Comparison of ENCODE assay signal across 8 mouse cellular contexts in genomic region chr8:84357631-84358371, GRCm38 (mm10). TPM values are rescaled to one million over a fixed set of nuclear protein-coding genes. Genes with fewer than 3 reads are reported as not detected.
DNase-seq lines count a peak whose midpoint lies in the region; ATAC-seq and TF ChIP-seq lines count a peak whose summit lies in the region.

No protein-coding gene starts in this region.

- ATAC-seq in forebrain, embryonic 11.5 days (replicated peaks; ENCODE audit: low FRiP score), result peak; percentile 69; the same call in 1 of the 2 replicates
- peak; percentile 75 for ATAC-seq in heart, postnatal 0 days (ENCODE audit: insufficient read depth, low read depth)
- ATAC-seq in liver, embryonic 13.5 days (ENCODE audit: low read depth), result no peak
- peak; percentile 72 for ATAC-seq in neural tube, embryonic 12.5 days (ENCODE audit: low FRiP score, low read depth)
- peak; percentile 86 for ATAC-seq in stomach, embryonic 16.5 days (ENCODE audit: insufficient read depth, low FRiP score)

- TF ChIP-seq CTCF in E14TG2a.4 (conservative IDR thresholded peaks at IDR 0.05; ENCODE audit: low read length), result peak; percentile 82
- peak; percentile 91 for TF ChIP-seq CTCF in heart, postnatal 0 days (IDR thresholded peaks at IDR 0.05; ENCODE audit: low read depth)

- no peaks in the 10 kb centered on the region for H3K36me3 ChIP-seq in E14TG2a.4 (ENCODE audit: insufficient read depth, low read length)
- no peaks in the 10 kb centered on the region for H3K36me3 ChIP-seq in forebrain, embryonic 11.5 days (ENCODE audit: control insufficient read depth, insufficient read depth, low read length)
- no peaks in the 10 kb centered on the region for H3K36me3 ChIP-seq in heart, postnatal 0 days (replicated peaks; ENCODE audit: control insufficient read depth, insufficient read depth, low read length)
- H3K36me3 ChIP-seq in liver, embryonic 13.5 days, result no peaks in the 10 kb centered on the region
- H3K36me3 ChIP-seq in neural tube, embryonic 12.5 days, result no peaks in the 10 kb centered on the region
- no peaks in the 10 kb centered on the region for H3K36me3 ChIP-seq in stomach, embryonic 16.5 days (ENCODE audit: control insufficient read depth, insufficient read depth, low read length)

- no peak overlapping the region for H3K4me2 ChIP-seq in forebrain, embryonic 11.5 days (ENCODE audit: low read depth, low read length, severe bottlenecking)
- no peak overlapping the region for H3K4me2 ChIP-seq in heart, postnatal 0 days (ENCODE audit: low read depth, low read length)
- no peak overlapping the region for H3K4me2 ChIP-seq in liver, embryonic 13.5 days
- no peak overlapping the region for H3K4me2 ChIP-seq in neural tube, embryonic 12.5 days (replicated peaks)
- H3K4me2 ChIP-seq in stomach, embryonic 16.5 days (ENCODE audit: low read depth, low read length), result peak overlapping the region; percentile 31

- no peaks in the 10 kb centered on the region for H3K27me3 ChIP-seq in E14TG2a.4 (ENCODE audit: insufficient read depth, low read length)
- H3K27me3 ChIP-seq in forebrain, embryonic 11.5 days (ENCODE audit: control insufficient read depth, insufficient read depth, low read length), result no peaks in the 10 kb centered on the region; the same call in 1 of the 2 replicates
- H3K27me3 ChIP-seq in heart, postnatal 0 days (ENCODE audit: control insufficient read depth, insufficient read depth, low read length), result peaks cover 6% of the 10 kb centered on the region; the same call in 1 of the 2 replicates
- H3K27me3 ChIP-seq in liver, embryonic 13.5 days, result peaks cover 6% of the 10 kb centered on the region; the same call in 1 of the 2 replicates
- 0 out of 2 replicates have a peak, but pooled peaks cover 1% of the 10 kb centered on the region for H3K27me3 ChIP-seq in neural tube, embryonic 12.5 days (replicated peaks)
- H3K27me3 ChIP-seq in stomach, embryonic 16.5 days (ENCODE audit: control insufficient read depth, insufficient read depth, low read length), result no peaks in the 10 kb centered on the region

- peak overlapping the region; percentile 72 for H3K4me3 ChIP-seq in E14TG2a.4 (replicated peaks; ENCODE audit: low read length)
- H3K4me3 ChIP-seq in forebrain, embryonic 11.5 days (ENCODE audit: low read depth, low read length), result no peak overlapping the region
- no peak overlapping the region for H3K4me3 ChIP-seq in heart, postnatal 0 days (ENCODE audit: low read depth, low read length)
- H3K4me3 ChIP-seq in liver, embryonic 13.5 days (replicated peaks), result no peak overlapping the region
- no peak overlapping the region for H3K4me3 ChIP-seq in neural tube, embryonic 12.5 days
- H3K4me3 ChIP-seq in stomach, embryonic 16.5 days (replicated peaks; ENCODE audit: low read length), result no peak overlapping the region

- no peak for TF ChIP-seq EP300 in heart, postnatal 0 days (IDR thresholded peaks at IDR 0.05; ENCODE audit: low read depth)

- H3K4me1 ChIP-seq in E14TG2a.4 (replicated peaks; ENCODE audit: low read depth, low read length), result peaks cover 56% of the 10 kb centered on the region
- H3K4me1 ChIP-seq in forebrain, embryonic 11.5 days (replicated peaks; ENCODE audit: control insufficient read depth, insufficient read depth, low read length), result no peaks in the 10 kb centered on the region
- H3K4me1 ChIP-seq in heart, postnatal 0 days (ENCODE audit: control insufficient read depth, insufficient read depth), result no peaks in the 10 kb centered on the region
- H3K4me1 ChIP-seq in liver, embryonic 13.5 days (replicated peaks), result no peaks in the 10 kb centered on the region
- no peaks in the 10 kb centered on the region for H3K4me1 ChIP-seq in neural tube, embryonic 12.5 days
- H3K4me1 ChIP-seq in stomach, embryonic 16.5 days (ENCODE audit: control insufficient read depth, insufficient read depth, low read length), result peaks cover 5% of the 10 kb centered on the region; the same call in 1 of the 2 replicates

- H3K9me3 ChIP-seq in E14TG2a.4 (ENCODE audit: low read length), result no peaks in the 10 kb centered on the region
- H3K9me3 ChIP-seq in forebrain, embryonic 11.5 days (ENCODE audit: control insufficient read depth, low read length), result no peaks in the 10 kb centered on the region
- no peaks in the 10 kb centered on the region for H3K9me3 ChIP-seq in heart, postnatal 0 days (replicated peaks; ENCODE audit: control insufficient read depth, low read length)
- H3K9me3 ChIP-seq in liver, embryonic 13.5 days (replicated peaks), result no peaks in the 10 kb centered on the region
- H3K9me3 ChIP-seq in neural tube, embryonic 12.5 days, result no peaks in the 10 kb centered on the region
- H3K9me3 ChIP-seq in stomach, embryonic 16.5 days (replicated peaks; ENCODE audit: control insufficient read depth, low read length), result no peaks in the 10 kb centered on the region

- peak overlapping the region; percentile 23; the same call in 1 of the 2 replicates for H3K9ac ChIP-seq in forebrain, embryonic 11.5 days (ENCODE audit: low read length)
- H3K9ac ChIP-seq in heart, postnatal 0 days (replicated peaks; ENCODE audit: low read depth, low read length), result no peak overlapping the region
- no peak overlapping the region for H3K9ac ChIP-seq in liver, embryonic 13.5 days
- no peak overlapping the region for H3K9ac ChIP-seq in neural tube, embryonic 12.5 days
- H3K9ac ChIP-seq in stomach, embryonic 16.5 days (ENCODE audit: low read length), result no peak overlapping the region; the same call in 1 of the 2 replicates

- DNase-seq in c-Kit-positive CD71-positive TER-119-negative erythroid progenitor cells, embryonic 14.5 days (ENCODE audit: low read depth), result peak; percentile 42
- DNase-seq in forebrain, embryonic 11.5 days (ENCODE audit: low spot score), result peak; percentile 85
- DNase-seq in heart, postnatal 0 days (ENCODE audit: low spot score), result peak; percentile 86
- peak; percentile 76 to 81 for DNase-seq in kidney, postnatal 25 days
- peak; percentile 24 for DNase-seq in liver, embryonic 13.5 days

- 27% methylated on average over 20 of the region's 20 CpGs for WGBS in forebrain, embryonic 11.5 days
- 19% methylated on average over 20 of the region's 20 CpGs for WGBS in heart, postnatal 0 days
- WGBS in liver, embryonic 13.5 days (ENCODE audit: insufficient replicate concordance), result 18% methylated on average over 20 of the region's 20 CpGs
- WGBS in neural tube, embryonic 12.5 days, result 26% methylated on average over 20 of the region's 20 CpGs
- WGBS in stomach, embryonic 16.5 days, result 20% methylated on average over 20 of the region's 20 CpGs

- H3K27ac ChIP-seq in forebrain, embryonic 11.5 days (ENCODE audit: low read depth, low read length), result no peak overlapping the region
- no peak overlapping the region for H3K27ac ChIP-seq in heart, postnatal 0 days (ENCODE audit: low read depth)
- no peak overlapping the region for H3K27ac ChIP-seq in liver, embryonic 13.5 days
- H3K27ac ChIP-seq in neural tube, embryonic 12.5 days, result no peak overlapping the region
- H3K27ac ChIP-seq in stomach, embryonic 16.5 days (ENCODE audit: low read length), result no peak overlapping the region

RNA-seq across cellular contexts. Expression of gene Cacna1a, which starts 30.4 kb away (rescaled TPM):
- polyA plus RNA-seq in forebrain, embryonic 11.5 days (2014; fragmentation: Nextera tagmentation; extraction: Ambion mirVana), result 6.9 and 7.7 TPM in 2 replicates
- 1.3 and 8.6 TPM in 2 replicates for total RNA-seq in heart, postnatal 0 days (2014; rRNA removed; ENCODE audit: low replicate concordance)
- polyA plus RNA-seq in heart, postnatal 0 days (2015; fragmentation: Nextera tagmentation; extraction: Ambion mirVana), result 4.2 and 4.3 TPM in 2 replicates
- 0.51 and 0.74 TPM in 2 replicates for polyA plus RNA-seq in liver, embryonic 13.5 days (2015; fragmentation: Nextera tagmentation; extraction: Ambion mirVana)
- polyA plus RNA-seq in neural tube, embryonic 12.5 days (2016; fragmentation: Nextera tagmentation; extraction: Ambion mirVana), result 19.6 and 20.5 TPM in 2 replicates
- 2.0 and 2.2 TPM in 2 replicates for polyA plus RNA-seq in stomach, embryonic 16.5 days (2015; fragmentation: Nextera tagmentation; extraction: Ambion mirVana)

Comparison
In these comparisons a context has a peak if more than half of its experiments do, and no peak if none do; other contexts are left out.
1. DNase-seq: peak in every context shown above with its lines; median percentile 86 in heart, postnatal 0 days; 85 in forebrain, embryonic 11.5 days; 78 in kidney, postnatal 25 days; 42 in c-Kit-positive CD71-positive TER-119-negative erythroid progenitor cells, embryonic 14.5 days; 24 in liver, embryonic 13.5 days.